Mouse (Mus musculus) cerebellum, postnatal 10 days (tissue): ENCODE measurements at regions not wholly inside any gene's neighbourhood (a gene's known extent, or its start where the extent isn't known, plus 50 kb on each side); places are given as distances from the start of the nearest gene placed in this dataset.

Experiments
- DNase-seq, 2 experiments: peaks; one replicate each; pipeline ENCODE4 v3.0.0; 2021; ENCODE audit warnings: mixed read lengths in 2 of 2

DNA sequence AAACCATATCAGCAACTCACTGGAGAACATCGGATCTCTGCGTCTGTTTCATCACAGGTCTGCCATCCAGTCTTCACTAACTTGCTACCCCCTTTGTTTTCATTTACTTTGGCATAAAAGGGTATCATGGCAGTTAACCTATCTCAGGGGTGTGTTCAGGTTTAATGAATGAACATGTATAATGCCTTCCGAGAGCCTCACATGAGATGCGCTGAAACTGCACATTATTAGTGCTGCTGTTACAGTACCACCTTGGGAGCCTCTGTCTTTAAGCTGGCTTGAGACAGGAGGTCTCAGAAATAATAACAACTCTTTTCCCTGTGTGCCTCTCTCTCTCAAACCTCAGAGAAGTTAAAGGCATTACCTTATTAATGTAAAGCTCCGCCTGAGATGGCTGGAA lies 438.2 kb upstream of the Cited2 start:
- DNase-seq = no peak

- no peak for DNase-seq
These were observed 435.9 kb upstream of the Cited2 start for GRCm38 (mm10) chr10:17287141-17287540.

DNA sequence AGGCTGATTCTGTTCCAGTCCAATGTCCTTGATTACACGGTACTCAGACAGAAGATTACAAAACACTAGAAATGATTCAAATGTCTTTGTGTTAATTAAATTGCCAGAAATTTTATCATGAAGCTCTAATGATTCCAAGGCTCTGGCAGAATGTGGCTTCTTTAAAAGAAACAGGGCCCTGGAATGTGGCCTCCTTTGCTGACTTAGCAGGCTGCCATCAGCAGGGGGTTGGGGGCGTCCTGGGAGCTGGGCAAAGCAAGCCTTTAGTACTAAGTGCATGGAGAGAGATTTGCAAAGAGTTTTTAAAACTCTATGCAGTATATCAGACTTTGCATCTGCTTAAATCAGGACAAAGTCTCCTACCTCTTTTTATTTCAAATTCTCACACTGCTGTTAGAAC lies 434.8 kb upstream of the Cited2 start:
- peak in 1 of 2 experiments; percentile 12 for DNase-seq

GRCm38 (mm10) chr10:17292331-17292730 lies 430.7 kb upstream of the Cited2 start:
- DNase-seq = no peak

- no peak for DNase-seq
These were observed 428.6 kb upstream of the Cited2 start for GRCm38 (mm10) chr10:17294440-17294839.

GRCm38 (mm10) chr10:17295157-17295556 lies 427.9 kb upstream of the Cited2 start:
- DNase-seq = no peak

- no peak for DNase-seq
These were observed 423.4 kb upstream of the Cited2 start for GRCm38 (mm10) chr10:17299600-17299999.

DNA sequence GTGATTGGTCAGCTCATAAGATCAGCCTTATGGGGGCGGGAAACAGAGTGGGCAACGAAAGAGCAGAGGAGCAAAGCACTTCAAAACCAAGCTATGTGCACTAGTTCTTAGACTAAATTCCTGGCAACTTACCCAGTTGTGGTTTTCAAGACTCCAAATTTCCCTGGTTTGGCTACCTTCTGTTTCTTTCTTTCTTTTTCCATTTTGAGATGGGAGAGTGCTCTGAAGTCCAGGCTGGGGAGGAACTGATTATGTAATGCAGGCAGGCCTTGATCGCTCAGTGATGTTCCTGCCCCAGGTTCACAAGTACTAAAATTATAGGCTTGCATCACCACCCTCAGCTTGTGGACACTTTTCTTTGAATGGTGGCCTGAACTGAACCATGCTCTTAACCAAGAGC lies 396.3 kb upstream of the Cited2 start:
- DNase-seq = no peak

DNA sequence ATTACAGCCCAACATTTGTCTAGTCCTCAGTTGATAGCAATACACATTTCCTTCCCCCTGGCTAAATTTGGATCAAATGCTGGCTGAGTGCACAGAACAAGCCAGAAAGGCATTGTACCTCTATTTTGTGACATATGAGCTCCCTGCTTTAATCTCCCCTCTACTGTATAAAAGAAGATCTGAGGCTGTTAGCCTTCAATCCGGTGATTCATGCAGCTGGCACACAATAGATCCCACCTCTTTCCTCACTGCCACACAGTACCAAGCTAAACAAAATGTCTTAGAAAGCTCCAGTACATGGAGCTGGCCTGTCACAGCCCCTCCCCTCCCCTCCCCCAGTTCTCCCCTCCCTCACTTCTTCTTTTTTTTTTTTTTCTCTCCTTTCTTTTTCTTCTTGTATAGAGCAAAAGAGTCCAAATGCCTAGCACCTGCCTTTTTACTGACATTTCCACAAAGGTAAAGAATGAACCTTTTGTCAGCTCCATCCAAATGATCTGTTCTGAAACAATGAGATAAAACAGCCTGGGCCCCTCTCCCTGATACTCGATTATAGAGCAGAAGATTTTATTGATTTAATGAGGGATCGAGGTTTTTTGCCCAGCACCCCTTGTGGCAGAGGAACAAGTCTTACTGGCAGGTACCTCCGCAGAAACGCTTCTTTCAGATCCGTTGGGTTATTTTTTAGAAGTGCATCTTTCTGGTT lies 392.0 kb upstream of the Cited2 start:
- peak; percentile 49 to 60 for DNase-seq

DNA sequence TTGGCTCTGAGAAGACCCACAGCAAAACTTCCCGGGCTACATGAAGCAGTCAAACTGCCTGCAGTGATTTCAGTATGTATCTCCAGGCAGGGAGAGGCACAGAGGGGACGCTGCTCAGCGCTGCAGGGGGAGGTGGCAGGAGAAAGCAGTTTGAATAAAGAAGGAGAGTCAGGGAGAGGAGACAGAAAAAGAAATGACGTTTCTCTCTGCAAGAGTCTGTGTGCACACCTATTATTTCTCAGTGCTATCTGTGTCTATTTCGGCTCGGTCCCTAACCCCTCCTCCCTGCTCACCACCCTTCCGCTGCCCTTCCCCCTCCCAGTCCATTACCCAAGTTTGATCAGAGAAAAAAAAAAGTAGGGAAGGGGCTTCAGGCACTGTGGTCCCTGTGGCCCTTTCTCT lies 391.4 kb upstream of the Cited2 start:
- peak; percentile 80 to 82 for DNase-seq

GRCm38 (mm10) chr10:17332025-17332767 lies 390.8 kb upstream of the Cited2 start:
- peak; percentile 75 for DNase-seq

GRCm38 (mm10) chr10:17332986-17333385 lies 390.0 kb upstream of the Cited2 start:
- DNase-seq = no peak

GRCm38 (mm10) chr10:17333676-17334075 lies 389.3 kb upstream of the Cited2 start:
- peak in 1 of 2 experiments; percentile 7 for DNase-seq

- no peak for DNase-seq
These were observed 385.8 kb upstream of the Cited2 start for GRCm38 (mm10) chr10:17337217-17337616.

GRCm38 (mm10) chr10:17343829-17344228 lies 379.2 kb upstream of the Cited2 start:
- no peak for DNase-seq

DNA sequence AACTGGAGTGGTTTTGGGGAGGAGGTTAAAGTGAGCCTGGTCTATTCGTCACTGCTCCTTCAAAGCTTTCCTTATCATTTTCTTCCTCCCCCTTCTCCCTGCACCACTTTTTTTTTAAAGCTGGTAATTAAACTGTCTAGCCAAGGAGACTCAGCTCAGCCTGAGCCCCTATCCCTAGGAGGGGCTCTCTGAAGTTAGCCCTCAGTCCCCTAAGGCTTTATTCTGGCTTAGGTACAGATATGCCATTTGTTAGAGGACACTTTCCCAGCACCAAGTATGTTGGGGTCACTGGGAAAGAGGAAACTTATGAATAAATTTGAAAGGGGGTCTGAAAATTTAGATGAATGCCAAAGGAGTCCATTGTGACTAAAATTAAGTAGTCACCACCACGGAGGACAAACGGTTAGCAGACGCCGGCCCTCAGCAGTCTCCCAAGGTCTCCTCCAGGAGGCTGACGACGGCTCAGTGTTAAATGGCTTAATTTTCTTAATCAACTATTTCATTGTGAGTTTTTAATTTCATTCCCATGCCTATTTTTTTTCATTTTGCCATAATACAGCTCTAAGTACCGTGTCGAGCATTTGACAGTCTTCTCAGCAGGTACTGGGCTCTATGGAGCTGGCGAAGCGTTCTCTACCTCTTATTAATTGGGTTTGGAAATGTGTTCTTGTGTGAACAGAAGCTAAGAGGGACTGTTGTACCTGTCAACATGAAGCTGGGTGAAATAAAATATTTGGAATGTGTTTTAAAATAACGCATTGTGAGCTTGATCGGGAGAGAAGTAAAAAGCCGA lies 370.6 kb upstream of the Cited2 start:
- peak in 1 of 2 experiments; percentile 9 for DNase-seq

GRCm38 (mm10) chr10:17355476-17355875 lies 367.5 kb upstream of the Cited2 start:
- peak; percentile 12 to 22 for DNase-seq

- no peak for DNase-seq
These were observed 367.0 kb upstream of the Cited2 start for GRCm38 (mm10) chr10:17356041-17356440.

DNA sequence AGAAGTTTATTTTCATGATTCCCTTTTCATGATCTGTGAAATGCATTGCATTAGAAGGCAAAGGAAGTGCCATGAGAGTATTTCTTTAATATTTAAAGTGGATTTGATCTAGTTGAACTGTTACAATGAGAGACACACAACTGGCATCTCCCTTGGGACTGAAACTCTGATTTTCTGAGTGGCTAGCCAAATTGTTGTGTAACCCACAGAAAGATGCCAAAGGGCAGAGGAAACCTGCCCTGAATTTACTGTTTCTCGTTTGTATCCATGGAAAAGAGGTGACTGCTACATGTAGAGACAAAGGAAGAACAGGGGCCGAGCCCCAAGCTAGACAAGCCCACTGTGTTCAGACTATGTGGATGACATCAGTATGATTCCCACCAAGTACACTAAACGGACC lies 360.4 kb upstream of the Cited2 start:
- DNase-seq = peak in 1 of 2 experiments; percentile 3

DNA sequence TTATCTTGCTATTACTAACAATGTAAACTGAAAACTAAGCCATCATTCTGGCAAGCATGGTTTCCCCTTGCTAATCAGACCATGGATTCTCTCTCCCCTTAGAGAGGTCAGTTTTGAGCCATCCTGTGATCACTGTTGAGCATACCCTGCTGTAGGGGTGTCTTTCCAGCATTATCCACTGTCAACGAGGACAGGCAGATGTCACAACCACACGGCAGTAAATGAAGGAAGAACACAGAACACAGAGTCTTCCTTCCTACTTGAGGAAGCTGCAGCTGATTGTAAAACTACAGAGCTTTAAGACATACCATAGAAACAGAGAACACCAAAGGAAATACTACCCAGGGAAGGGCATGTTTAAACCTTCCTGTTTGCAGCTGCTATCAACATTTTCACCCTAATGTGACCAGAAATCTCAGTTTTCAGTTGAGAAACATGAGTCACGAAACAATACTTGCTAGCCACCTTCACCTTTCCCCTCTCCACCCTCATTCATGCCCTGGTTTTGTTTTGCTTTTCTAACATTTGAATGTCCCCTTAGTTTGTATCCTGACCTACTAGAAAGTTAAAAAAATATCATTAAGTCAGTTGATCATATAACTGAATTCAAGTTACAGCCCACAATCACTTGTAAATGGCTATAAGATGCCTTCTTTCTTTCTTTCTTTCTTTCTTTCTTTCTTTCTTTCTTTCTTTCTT lies 356.8 kb upstream of the Cited2 start:
- DNase-seq = no peak

- peak; percentile 17 to 27 for DNase-seq
These were observed 356.0 kb upstream of the Cited2 start for GRCm38 (mm10) chr10:17367026-17367425.

DNA sequence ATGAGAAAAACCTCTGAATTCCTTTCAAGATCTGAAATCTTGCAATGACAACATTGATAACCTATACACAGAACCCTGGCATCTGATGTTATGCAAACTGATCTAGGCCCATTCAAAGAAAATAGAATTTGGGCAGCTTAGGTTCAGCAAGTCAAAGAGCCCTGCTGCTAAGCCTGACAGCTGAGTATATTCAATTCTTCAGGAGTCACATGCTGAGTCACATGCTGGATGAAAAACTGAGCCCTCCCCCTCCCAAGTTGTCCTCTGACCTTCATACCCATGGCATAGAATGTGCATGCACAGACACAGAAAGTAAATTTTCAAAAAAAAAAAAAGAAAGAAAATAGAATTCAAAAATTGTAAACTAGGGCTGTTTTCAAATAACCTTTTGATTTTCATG lies 355.6 kb upstream of the Cited2 start:
- peak; percentile 11 to 12 for DNase-seq

GRCm38 (mm10) chr10:17368636-17369035 lies 354.4 kb upstream of the Cited2 start:
- no peak for DNase-seq
